Mouse (Mus musculus) T-cell, adult 2 months (primary cell): ENCODE data around the gene Hyls1.

Experiments used
- DNase-seq: peaks from one replicate; pipeline ENCODE4 v3.0.0; 2022; ENCODE audit warnings: low spot score

The Hyls1 gene

GRCm38 (mm10) chr9:35543099-35543860 lies 26.9 kb downstream of the Hyls1 start:
- DNase-seq = no peak

- no peak for DNase-seq
These were observed 28.3 kb downstream of the Hyls1 start for GRCm38 (mm10) chr9:35541941-35542340.

- DNase-seq = peak; percentile 71
These were observed 28.7 kb downstream of the Hyls1 start for GRCm38 (mm10) chr9:35541488-35541887.

- no peak for DNase-seq
These were observed 29.2 kb downstream of the Hyls1 start for GRCm38 (mm10) chr9:35541024-35541423.

- no peak for DNase-seq
These were observed 31.0 kb downstream of the Hyls1 start for GRCm38 (mm10) chr9:35539001-35539750.

GRCm38 (mm10) chr9:35535876-35536275 lies 34.3 kb downstream of the Hyls1 start:
- DNase-seq = no peak

- peak; percentile 56 for DNase-seq
These were observed 35.1 kb downstream of the Hyls1 start for GRCm38 (mm10) chr9:35535110-35535509.

- DNase-seq = no peak
These were observed 36.9 kb downstream of the Hyls1 start for GRCm38 (mm10) chr9:35533266-35533665.

GRCm38 (mm10) chr9:35529796-35530195 lies 40.4 kb downstream of the Hyls1 start:
- no peak for DNase-seq

GRCm38 (mm10) chr9:35529141-35529540 lies 41.1 kb downstream of the Hyls1 start:
- no peak for DNase-seq

GRCm38 (mm10) chr9:35523941-35524411 lies 46.2 kb downstream of the Hyls1 start:
- peak; percentile 57 for DNase-seq

- no peak for DNase-seq
These were observed 46.7 kb downstream of the Hyls1 start for GRCm38 (mm10) chr9:35523541-35523940.

- DNase-seq = no peak
These were observed 47.2 kb downstream of the Hyls1 start for GRCm38 (mm10) chr9:35522821-35523515.

- DNase-seq = no peak
These were observed 48.0 kb downstream of the Hyls1 start for GRCm38 (mm10) chr9:35522241-35522640.

- DNase-seq = no peak
These were observed 49.4 kb downstream of the Hyls1 start for GRCm38 (mm10) chr9:35520631-35521348.

GRCm38 (mm10) chr9:35518169-35518568 lies 52.0 kb downstream of the Hyls1 start, which contains the start of gene Gm1113:
TSS of gene Gm1113 (minus strand) at chr9:35518269.
- no peak for DNase-seq

- no peak for DNase-seq
These were observed 53.5 kb downstream of the Hyls1 start for GRCm38 (mm10) chr9:35516711-35517110.

- no peak for DNase-seq
These were observed 54.0 kb downstream of the Hyls1 start for GRCm38 (mm10) chr9:35516182-35516581.

- no peak for DNase-seq
These were observed 56.3 kb downstream of the Hyls1 start for GRCm38 (mm10) chr9:35513900-35514299.
